Mouse (Mus musculus) liver, embryonic 14.5 days (tissue): Measurements from ENCODE around the gene Tmsb15b2.

Experiments used
- CTCF ChIP-seq: IDR thresholded peaks from 2 replicates; pipeline ENCODE4 v1.5.1; 2016; ENCODE audit warnings: antibody characterized with exemption, low read depth, control low read depth
- EP300 ChIP-seq: IDR thresholded peaks from 2 replicates; pipeline ENCODE4 v1.6.1; 2016; ENCODE audit warnings: antibody characterized with exemption, low read depth

DNA sequence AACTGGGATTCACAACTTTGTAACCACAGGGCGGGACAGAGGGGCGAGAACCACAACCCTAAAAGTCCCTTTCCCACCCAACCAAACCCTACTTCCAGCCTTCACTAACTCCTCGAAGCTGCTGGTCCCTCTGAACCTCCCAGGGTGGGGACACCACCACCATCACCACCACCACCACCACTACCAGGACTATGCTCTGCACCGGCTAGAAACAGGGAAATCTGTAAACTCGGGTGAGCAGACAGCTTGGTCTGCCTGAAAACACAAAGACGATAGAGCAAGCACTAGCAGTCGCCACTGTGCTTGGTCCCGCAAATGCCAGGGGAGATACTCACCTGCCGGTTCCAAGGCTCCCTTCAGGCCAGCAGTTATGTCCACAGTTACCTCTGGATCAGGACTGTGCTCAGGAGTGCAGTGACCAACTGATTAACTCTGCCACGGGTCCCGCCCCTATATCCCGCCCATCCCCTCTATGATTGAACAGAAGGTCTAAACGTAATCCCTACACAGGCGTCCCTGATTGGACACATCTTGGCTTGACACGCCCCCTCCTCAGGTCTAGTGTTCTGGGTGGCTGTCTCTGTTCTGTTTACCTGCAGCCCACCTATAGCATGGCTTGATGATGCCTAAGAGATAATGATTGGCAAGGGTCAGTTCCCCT is 1.3 kb upstream of the Tmsb15b2 start, which contains the start of the genes Tmsb15l and Tmsb15b1:
- TF ChIP-seq EP300: no peak
- TF ChIP-seq CTCF: no peak
